Mouse (Mus musculus) spleen, adult 2 months (tissue): ENCODE measurements around the gene Madd. TPM values are rescaled to one million over a fixed set of nuclear protein-coding genes. Genes with fewer than 3 reads are reported as not detected.

Experiments used
- DNase-seq, 2 experiments: peaks; one replicate each; pipeline versions ENCODE4 v3.0.0 to v3.0.0-alpha.2; 2012 to 2021; ENCODE audit warnings: low spot score in 2 of 2, low read depth in 1 of 2
- H3K27ac ChIP-seq: fragments of 200-500 bp; 2 replicates; pipeline ENCODE4 v1.5.1; 2012; ENCODE audit warnings: low read length, inconsistent platforms; ENCODE audit not compliant: insufficient read depth
- H3K27me3 ChIP-seq: fragments of 200-500 bp; 2 replicates; pipeline ENCODE4 v1.6.1; 2012; ENCODE audit warnings: mild to moderate bottlenecking, moderate library complexity, low read length, inconsistent platforms; ENCODE audit not compliant: control insufficient read depth, insufficient read depth
- H3K36me3 ChIP-seq: fragments of 200-500 bp; 2 replicates; pipeline ENCODE4 v1.6.1; 2012; ENCODE audit warnings: mild to moderate bottlenecking, low read length, inconsistent platforms; ENCODE audit not compliant: control insufficient read depth, insufficient read depth
- H3K4me1 ChIP-seq: fragments of 200-500 bp; 2 replicates; pipeline ENCODE4 v1.6.1; 2011; ENCODE audit warnings: inconsistent platforms; ENCODE audit not compliant: control insufficient read depth, insufficient read depth, insufficient read length
- H3K4me3 ChIP-seq: fragments of 200-500 bp; 2 replicates; pipeline ENCODE4 v1.5.1; 2011; ENCODE audit warnings: mild to moderate bottlenecking, inconsistent platforms; ENCODE audit not compliant: insufficient read depth, insufficient read length; ENCODE audit errors: extremely low read depth
- CTCF ChIP-seq: fragments of 200-500 bp; IDR thresholded peaks from 2 replicates; pipeline ENCODE4 v1.5.1; 2011; ENCODE audit warnings: mild to moderate bottlenecking, inconsistent platforms; ENCODE audit not compliant: insufficient read depth, insufficient read length, insufficient replicate concordance; ENCODE audit errors: extremely low read depth
- POLR2A ChIP-seq: fragments of 200-500 bp; IDR thresholded peaks from 2 replicates; pipeline ENCODE4 v1.6.1; 2011; ENCODE audit warnings: low read depth, low read length, inconsistent platforms
- WGBS: fragments of 180-500 bp; shearing (Covaris S2); methylation state at CpG from one replicate; pipeline ENCODE4 v1.1.7; 2018; 5-methylcytosine and 5-hydroxymethylcytosine counted together
- polyA plus RNA-seq: library from polyadenylated mRNA; depleted of rRNA; stranded (reverse); fragments of >200 nt; gene quantifications from 2 replicates; pipeline ENCODE4 v1.2.3, GENCODE M21; 2012

The Madd gene
- polyA plus RNA-seq, 1 experiment: 37.3 TPM

DNA sequence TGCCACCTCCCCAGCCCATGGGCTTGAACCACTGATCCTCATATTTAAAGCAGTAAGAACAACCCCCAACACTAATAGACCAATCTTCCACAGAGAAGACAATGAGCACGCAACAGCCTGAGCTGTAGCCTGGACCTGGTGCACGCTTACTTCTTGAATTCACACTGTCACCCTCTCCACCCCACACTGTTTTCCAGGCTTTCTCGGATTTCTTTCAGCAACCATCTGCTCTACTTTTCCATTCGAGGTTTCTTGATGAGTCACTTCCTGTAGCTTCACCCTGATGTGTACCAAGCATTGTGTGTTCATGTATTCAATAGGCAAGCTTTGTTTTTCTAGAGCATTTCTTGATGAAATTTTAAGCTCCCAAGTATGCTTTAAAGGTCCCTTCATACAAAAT, 3.8 kb upstream of the Madd start:
- H3K4me1 ChIP-seq: peaks cover 10% of the 10 kb centered on the region
- TF ChIP-seq CTCF (no peak), POLR2A (no peak)
- no peak for DNase-seq
- 45% methylated on average over 4 of the region's 4 CpGs for WGBS
- peak overlapping the region; percentile 1; the same call in 1 of the 2 replicates for H3K27ac ChIP-seq
- H3K4me3 ChIP-seq: no peak overlapping the region
- H3K27me3 ChIP-seq: no peaks in the 10 kb centered on the region
- no peaks in the 10 kb centered on the region for H3K36me3 ChIP-seq

DNA sequence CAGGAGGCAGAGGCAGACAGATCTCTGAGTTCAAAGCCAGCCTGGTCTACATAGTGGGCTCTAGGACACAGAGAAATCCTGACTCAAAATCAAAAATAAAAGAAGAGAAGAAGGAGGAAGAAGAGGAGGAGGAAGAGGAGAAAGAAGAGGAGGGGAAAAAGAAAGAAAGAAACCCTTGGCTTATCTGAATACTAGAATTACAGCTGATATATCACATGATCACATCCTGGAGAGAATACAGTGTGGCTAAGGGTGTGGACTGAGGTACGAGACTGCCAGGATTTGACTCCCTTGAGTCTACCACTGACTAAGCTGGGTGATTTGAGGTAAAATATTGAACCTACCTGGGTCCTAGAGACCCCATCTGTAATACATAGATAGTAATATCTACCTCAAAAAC, 2.6 kb upstream of the Madd start:
- TF ChIP-seq POLR2A (no peak), CTCF (no peak)
- DNase-seq: no peak
- H3K4me3 ChIP-seq: no peak overlapping the region
- no peaks in the 10 kb centered on the region for H3K36me3 ChIP-seq
- WGBS: 54% methylated on average over 1 of the region's 1 CpGs
- H3K27ac ChIP-seq: no peak overlapping the region
- peaks cover 13% of the 10 kb centered on the region for H3K4me1 ChIP-seq
- H3K27me3 ChIP-seq: no peaks in the 10 kb centered on the region

DNA sequence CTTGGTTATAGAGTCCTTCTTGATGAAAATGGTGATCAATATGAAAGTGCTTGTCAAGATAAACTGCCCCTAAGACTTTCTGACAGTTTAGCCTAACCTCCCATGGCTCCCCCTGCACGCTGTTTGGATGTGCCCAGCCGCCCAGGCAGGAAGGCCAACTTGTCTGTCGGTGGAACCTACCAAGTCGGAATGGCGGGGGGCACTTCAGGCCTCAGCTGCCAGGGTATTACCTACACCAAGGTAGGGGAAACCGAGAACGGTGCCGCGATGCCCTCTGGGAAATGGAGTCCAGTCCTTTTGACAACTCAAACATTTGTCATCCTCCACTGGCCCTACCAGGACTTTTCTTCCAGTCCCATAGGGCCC, 506 bp downstream of the Madd start:
- peaks cover 13% of the 10 kb centered on the region for H3K4me1 ChIP-seq
- DNase-seq: peak; percentile 98 to 100
- no peak for TF ChIP-seq CTCF
- TF ChIP-seq POLR2A: no peak

DNA sequence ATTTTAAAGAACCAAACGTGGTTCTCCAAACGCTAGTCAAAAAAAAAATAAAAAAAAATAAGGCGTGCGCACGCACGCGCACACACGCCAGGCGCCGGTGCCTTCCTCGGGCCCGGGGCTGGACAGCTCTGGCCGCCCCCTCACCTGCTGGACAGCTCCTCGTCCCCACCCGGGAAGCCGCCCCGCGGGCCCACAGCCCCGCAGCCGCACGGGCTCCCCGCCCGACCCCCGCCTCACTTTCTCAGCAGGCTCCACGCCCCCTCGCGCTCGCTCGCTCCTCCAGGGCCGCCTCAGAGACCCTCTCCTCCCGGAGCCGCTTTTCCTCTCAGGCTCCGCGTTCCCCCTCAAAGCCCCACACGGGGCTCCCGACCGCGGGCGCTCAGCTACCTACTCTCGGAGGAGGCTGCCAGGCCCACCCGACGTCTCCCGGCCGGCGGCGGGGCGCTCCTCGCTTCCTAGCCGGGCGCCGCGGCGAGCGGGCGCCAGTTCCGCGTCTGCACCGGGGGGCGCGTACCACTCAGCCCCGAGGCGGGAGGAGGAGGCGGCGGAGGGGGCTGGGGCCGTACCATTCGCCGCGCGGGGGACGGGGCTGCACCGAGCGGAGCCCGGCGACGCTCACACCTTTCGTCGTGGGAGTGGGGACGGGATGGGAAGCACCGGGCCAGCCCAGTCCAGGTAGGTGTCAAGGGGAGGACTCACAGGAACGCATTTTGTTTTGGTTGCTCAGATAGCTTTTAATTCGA, 1.1 kb downstream of the Madd start:
- peak overlapping the region; percentile 70 for H3K4me3 ChIP-seq
- DNase-seq: peak in 1 of 2 experiments; percentile 79
- H3K27me3 ChIP-seq: no peaks in the 10 kb centered on the region
- H3K4me1 ChIP-seq: peaks cover 13% of the 10 kb centered on the region
- H3K36me3 ChIP-seq: peaks cover 12% of the 10 kb centered on the region
- TF ChIP-seq POLR2A (no peak; the same call in 1 of the 2 replicates), CTCF (no peak)
- H3K27ac ChIP-seq: peak overlapping the region; percentile 93
- WGBS: 2% methylated on average over 80 of the region's 81 CpGs

More for the DNA sequence above, 506 bp downstream of the Madd start:
- Histone ChIP-seq H3K4me3 (peak overlapping the region; percentile 70), H3K27ac (peak overlapping the region; percentile 93), H3K27me3 (no peaks in the 10 kb centered on the region), H3K36me3 (peaks cover 7% of the 10 kb centered on the region)
- WGBS: 0% methylated on average over 9 of the region's 9 CpGs

DNA sequence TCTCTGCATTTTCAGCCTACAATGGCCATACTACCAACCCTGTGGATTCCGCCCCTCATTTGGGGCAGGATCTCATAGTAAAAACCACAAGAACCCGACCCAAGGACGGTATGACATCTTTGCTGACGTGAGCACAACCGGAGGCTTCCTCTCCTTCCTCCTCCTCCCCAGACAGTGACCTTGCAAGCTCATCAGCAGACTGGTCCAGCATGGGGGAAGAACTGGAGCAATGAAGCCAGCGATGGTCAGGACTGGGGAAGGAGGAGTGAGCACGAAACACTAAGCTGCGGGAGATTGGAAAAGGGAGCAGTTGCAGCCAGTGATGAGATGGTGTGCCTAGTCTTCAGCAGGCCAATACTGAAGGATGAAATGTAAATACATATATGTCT, 1.6 kb downstream of the Madd start:
- Histone ChIP-seq H3K4me3 (peak overlapping the region; percentile 70), H3K4me1 (peaks cover 13% of the 10 kb centered on the region), H3K36me3 (peaks cover 14% of the 10 kb centered on the region), H3K27ac (peak overlapping the region; percentile 93; the same call in 1 of the 2 replicates), H3K27me3 (no peaks in the 10 kb centered on the region)
- TF ChIP-seq POLR2A (no peak), CTCF (no peak)
- DNase-seq: no peak
- 1% methylated on average over 8 of the region's 8 CpGs for WGBS

DNA sequence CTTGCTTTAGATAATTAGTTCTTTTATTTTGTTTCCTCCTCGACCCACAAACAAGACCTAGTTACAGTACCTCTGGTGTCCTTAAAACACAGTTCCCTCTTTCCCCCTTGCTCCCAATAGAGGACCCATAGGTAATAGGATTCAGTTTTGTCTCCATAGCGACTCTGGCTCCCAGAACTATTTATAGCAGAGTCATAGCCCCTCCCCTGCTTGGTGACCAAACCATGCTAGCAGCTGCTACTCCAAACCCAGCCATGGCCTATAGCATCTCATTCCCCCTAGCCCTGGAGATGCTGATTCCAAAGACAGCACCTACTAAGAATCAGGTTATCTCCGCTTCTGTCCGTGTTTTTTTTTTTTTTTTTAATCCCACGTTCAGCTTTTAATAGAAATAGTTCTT, 2.9 kb downstream of the Madd start:
- Histone ChIP-seq H3K36me3 (peaks cover 24% of the 10 kb centered on the region), H3K4me3 (no peak overlapping the region), H3K27ac (no peak overlapping the region), H3K27me3 (no peaks in the 10 kb centered on the region), H3K4me1 (peaks cover 13% of the 10 kb centered on the region)
- TF ChIP-seq POLR2A: no peak
- TF ChIP-seq CTCF: no peak
- no peak for DNase-seq
- 73% methylated on average over 5 of the region's 5 CpGs for WGBS

DNA sequence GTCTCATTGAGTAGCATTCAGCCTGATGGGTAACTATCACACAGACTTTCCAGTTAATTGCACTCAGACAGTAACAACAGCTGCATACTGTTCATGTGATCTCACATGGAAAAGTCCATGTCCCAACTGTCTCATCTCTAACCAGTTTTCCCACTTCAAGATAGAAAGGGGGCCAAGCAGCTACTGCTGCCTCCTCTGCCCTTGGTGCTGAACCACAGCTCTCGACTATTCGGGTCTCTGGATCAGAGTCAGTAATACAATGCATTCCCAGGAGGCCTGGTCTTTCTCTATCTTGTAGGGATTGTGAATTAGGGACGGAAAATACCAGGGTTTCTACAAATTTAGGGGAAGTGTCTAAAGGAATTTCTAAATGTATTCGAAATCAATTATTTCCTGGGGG, 3.8 kb downstream of the Madd start:
- TF ChIP-seq CTCF (no peak), POLR2A (no peak)
- peaks cover 28% of the 10 kb centered on the region for H3K36me3 ChIP-seq
- WGBS: 88% methylated on average over 4 of the region's 4 CpGs

More for the DNA sequence above, 3.8 kb downstream of the Madd start:
- Histone ChIP-seq H3K27ac (no peak overlapping the region), H3K4me3 (no peak overlapping the region), H3K4me1 (peaks cover 12% of the 10 kb centered on the region), H3K27me3 (no peaks in the 10 kb centered on the region)
- no peak for DNase-seq
